Mouse (Mus musculus): Measurements from ENCODE around the gene Gpr107. TPM values are rescaled to one million over a fixed set of nuclear protein-coding genes. Genes with fewer than 3 reads are reported as not detected.
A peak's percentile ranks its signal among the peaks of the same experiment; 100 is the strongest.

The Gpr107 gene
- total RNA-seq, 2 experiments from 2014 or later: 21.7 to 23.4 TPM

GRCm38 (mm10) chr2:31244216-31244615 is 92.1 kb downstream of the Gpr107 start:
- DNase-seq (ENCODE audit: low spot score): no peak

GRCm38 (mm10) chr2:31245051-31245450 is 92.9 kb downstream of the Gpr107 start:
- peak; percentile 40 for DNase-seq (ENCODE audit: low spot score)

GRCm38 (mm10) chr2:31245491-31246141 is 93.5 kb downstream of the Gpr107 start, which contains the start of gene Ncs1:
Gene Ncs1, plus strand, starts transcription at chr2:31245823.
- DNase-seq (ENCODE audit: low spot score): peak; percentile 57

GRCm38 (mm10) chr2:31246251-31246971 is 94.3 kb downstream of the Gpr107 start:
- no peak for DNase-seq (ENCODE audit: low spot score)

- DNase-seq (ENCODE audit: low spot score): no peak
Observed at GRCm38 (mm10) chr2:31248856-31249255, 96.7 kb downstream of the Gpr107 start.

GRCm38 (mm10) chr2:31252167-31252566 is 100.1 kb downstream of the Gpr107 start:
- no peak for DNase-seq (ENCODE audit: low spot score)

GRCm38 (mm10) chr2:31253463-31253862 is 101.3 kb downstream of the Gpr107 start:
- DNase-seq (ENCODE audit: low spot score): no peak

- peak; percentile 22 for DNase-seq (ENCODE audit: low spot score)
Observed at GRCm38 (mm10) chr2:31254806-31255205, 102.7 kb downstream of the Gpr107 start.

- DNase-seq (ENCODE audit: low spot score): peak; percentile 53
Observed at GRCm38 (mm10) chr2:31255952-31256938, 104.1 kb downstream of the Gpr107 start.

GRCm38 (mm10) chr2:31257096-31257495 is 105.0 kb downstream of the Gpr107 start:
- DNase-seq (ENCODE audit: low spot score): no peak

- DNase-seq (ENCODE audit: low spot score): peak; percentile 81
Observed at GRCm38 (mm10) chr2:31258609-31259366, 106.7 kb downstream of the Gpr107 start.

- no peak for DNase-seq (ENCODE audit: low spot score)
Observed at GRCm38 (mm10) chr2:31259367-31259920, 107.3 kb downstream of the Gpr107 start.

GRCm38 (mm10) chr2:31260549-31260948 is 108.4 kb downstream of the Gpr107 start:
- no peak for DNase-seq (ENCODE audit: low spot score)

GRCm38 (mm10) chr2:31263039-31263461 is 110.9 kb downstream of the Gpr107 start:
- DNase-seq (ENCODE audit: low spot score): no peak

- DNase-seq (ENCODE audit: low spot score): peak; percentile 76
Observed at GRCm38 (mm10) chr2:31263746-31264378, 111.7 kb downstream of the Gpr107 start.

GRCm38 (mm10) chr2:31267447-31267846 is 115.3 kb downstream of the Gpr107 start:
- no peak for DNase-seq (ENCODE audit: low spot score)
